Mouse (Mus musculus) heart, adult 2 months (tissue): Measurements from ENCODE around the gene Rae1. TPM values are rescaled to one million over a fixed set of nuclear protein-coding genes. Genes with fewer than 3 reads are reported as not detected.

ENCODE experiments used
- DNase-seq, 2 experiments: peaks; one replicate each; pipeline ENCODE4 v3.0.0; 2021
- H3K27ac ChIP-seq: fragments of 200-600 bp; 2 replicates; pipeline ENCODE4 v1.8.1; 2022
- H3K27me3 ChIP-seq: fragments of 200-500 bp; 2 replicates; pipeline ENCODE4 v1.6.1; 2012; ENCODE audit warnings: mild to moderate bottlenecking, low read length, inconsistent platforms, mixed read lengths; ENCODE audit not compliant: control insufficient read depth, insufficient read depth
- H3K36me3 ChIP-seq: fragments of 200-500 bp; 2 replicates; pipeline ENCODE4 v1.6.1; 2012; ENCODE audit warnings: low read length, inconsistent platforms; ENCODE audit not compliant: control insufficient read depth, insufficient read depth
- H3K4me1 ChIP-seq: fragments of 200-500 bp; 2 replicates; pipeline ENCODE4 v1.6.1; 2011; ENCODE audit warnings: low read length; ENCODE audit not compliant: control insufficient read depth, insufficient read depth
- H3K4me3 ChIP-seq: fragments of 200-600 bp; 2 replicates; pipeline ENCODE4 v1.8.1; 2022
- H3K79me2 ChIP-seq: fragments of 200-500 bp; replicated peaks from 2 replicates; pipeline ENCODE4 v1.6.1; 2012; ENCODE audit warnings: mild to moderate bottlenecking, inconsistent platforms, low read length, moderate library complexity, mixed read lengths; ENCODE audit not compliant: control insufficient read depth, insufficient read depth
- H3K9ac ChIP-seq: fragments of 200-500 bp; 2 replicates; pipeline ENCODE4 v1.6.1; 2012; ENCODE audit warnings: low read depth, mild to moderate bottlenecking, control low read depth, inconsistent platforms, low read length, mixed read lengths
- CTCF ChIP-seq: fragments of 200-600 bp; IDR thresholded peaks from 2 replicates; pipeline ENCODE4 v1.8.1; 2022; ENCODE audit warnings: antibody characterized with exemption, mild to moderate bottlenecking, moderate library complexity
- EP300 ChIP-seq: fragments of 200-500 bp; IDR thresholded peaks from 2 replicates; pipeline ENCODE4 v1.6.1; 2011; ENCODE audit warnings: low read depth, low read length, control low read depth; ENCODE audit not compliant: insufficient read depth
- POLR2A ChIP-seq: fragments of 200-500 bp; IDR thresholded peaks from 2 replicates; pipeline ENCODE4 v1.6.1; 2011; ENCODE audit warnings: mild to moderate bottlenecking, low read depth, low read length, control low read depth; ENCODE audit not compliant: insufficient read depth
- WGBS: fragments of 180-500 bp; shearing (Covaris S2); methylation state at CpG from one replicate; pipeline ENCODE4 v1.1.7; 2018; 5-methylcytosine and 5-hydroxymethylcytosine counted together
- intact Hi-C: fragments of 180-260 bp; cut with DNase I; formaldehyde crosslinking; loops from one replicate; pipeline ENCODE4 v1.15.1; 2025
- polyA plus RNA-seq: library from polyadenylated mRNA; depleted of rRNA; stranded (reverse); fragments of >200 nt; gene quantifications from 2 replicates; pipeline ENCODE4 v1.2.3, GENCODE M21; 2012
- total RNA-seq, 2 experiments: library from RNA; stranded (reverse); gene quantifications; 2 replicates each; pipeline ENCODE4 v1.2.3; 2021

The Rae1 gene
- total and polyA plus RNA-seq, 3 experiments, result 22.8 to 27.8 (median 23.0) TPM

DNA sequence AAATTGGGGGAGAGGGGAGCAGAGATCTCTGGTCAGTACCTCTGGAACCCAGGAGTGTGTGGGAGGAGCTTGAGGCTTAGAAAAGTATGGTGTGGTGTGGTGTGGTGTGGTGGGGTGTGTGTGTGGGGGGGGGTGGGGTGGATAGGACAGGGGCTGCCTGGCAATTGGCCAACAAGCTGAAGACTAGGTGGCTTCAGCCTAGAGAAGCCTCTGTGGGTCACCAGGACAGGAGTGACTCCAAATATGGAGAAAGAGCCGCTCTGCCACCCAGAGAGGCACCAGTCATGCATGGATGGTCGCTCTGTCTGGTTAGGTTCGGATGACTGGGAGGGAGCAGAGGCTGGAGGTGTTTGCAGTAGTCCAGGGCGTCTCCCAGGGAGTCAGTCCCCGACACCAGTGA, 47.6 kb downstream of the Rae1 start:
- TF ChIP-seq CTCF (no peak), POLR2A (no peak), EP300 (no peak)
- intact Hi-C loops, result no loop called here
- Histone ChIP-seq H3K27me3 (no peaks in the 10 kb centered on the region), H3K4me1 (peaks cover 14% of the 10 kb centered on the region), H3K36me3 (no peaks in the 10 kb centered on the region), H3K27ac (no peak overlapping the region), H3K4me3 (no peak overlapping the region), H3K9ac (no peak overlapping the region), H3K79me2 (no peaks in the 10 kb centered on the region)
- 84% methylated on average over 5 of the region's 5 CpGs for WGBS
- no peak for DNase-seq

DNA sequence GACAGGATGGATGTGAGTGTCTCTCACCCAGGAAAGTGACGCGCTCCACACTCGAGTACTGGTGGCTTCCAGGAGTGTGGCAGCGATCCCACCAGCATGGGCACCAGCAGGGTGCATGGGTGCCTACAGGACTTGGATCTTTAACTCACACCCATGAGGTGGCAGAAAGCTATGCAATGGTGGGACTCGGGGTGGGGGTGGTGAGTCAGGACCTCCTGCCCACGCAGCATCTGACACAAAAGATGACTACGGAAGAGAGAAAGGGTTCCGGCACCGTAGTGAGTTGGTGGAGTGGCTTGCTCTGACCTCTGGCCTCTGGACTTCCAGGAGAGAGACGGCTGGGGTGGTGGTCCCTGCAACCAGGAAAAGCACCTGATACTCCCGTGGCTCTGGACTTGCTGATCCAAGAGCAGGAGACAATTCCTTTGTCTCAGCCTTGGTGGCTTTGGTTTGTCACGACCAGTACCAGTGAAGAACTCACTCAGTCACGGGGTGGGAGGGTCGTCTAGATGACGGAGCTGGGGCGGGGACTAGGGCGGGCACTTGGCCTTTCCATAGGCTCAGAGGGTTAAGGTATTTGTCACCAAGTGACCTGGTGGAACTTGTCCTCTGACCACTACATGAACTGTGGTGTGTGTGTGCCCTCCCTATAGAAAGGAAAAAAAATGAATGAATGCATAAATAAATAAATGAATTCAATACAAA, 48.3 kb downstream of the Rae1 start:
- no peak overlapping the region for H3K4me3 ChIP-seq
- peaks cover 14% of the 10 kb centered on the region for H3K4me1 ChIP-seq
- TF ChIP-seq POLR2A, result no peak
- no peak for TF ChIP-seq EP300
- H3K27me3 ChIP-seq, result no peaks in the 10 kb centered on the region
- intact Hi-C loops, result no loop called here
- no peaks in the 10 kb centered on the region for H3K79me2 ChIP-seq
- WGBS, result 62% methylated on average over 17 of the region's 17 CpGs
- no peaks in the 10 kb centered on the region for H3K36me3 ChIP-seq
- no peak overlapping the region for H3K9ac ChIP-seq
- no peak for DNase-seq
- H3K27ac ChIP-seq, result no peak overlapping the region

- Histone ChIP-seq H3K4me1 (peaks cover 14% of the 10 kb centered on the region), H3K27ac (no peak overlapping the region), H3K9ac (no peak overlapping the region), H3K27me3 (no peaks in the 10 kb centered on the region), H3K79me2 (no peaks in the 10 kb centered on the region), H3K4me3 (no peak overlapping the region), H3K36me3 (no peaks in the 10 kb centered on the region)
- no peak for TF ChIP-seq POLR2A
- no peak for TF ChIP-seq CTCF
- no peak for TF ChIP-seq EP300
- no peak for DNase-seq
- intact Hi-C loops, result no loop called here
- WGBS, result 82% methylated on average over 3 of the region's 3 CpGs
Measured at GRCm38 (mm10) chr2:173049231-173049630, 49.3 kb downstream of the Rae1 start.

GRCm38 (mm10) chr2:173049817-173050216, 49.9 kb downstream of the Rae1 start:
- intact Hi-C loops, result no loop called here
- H3K36me3 ChIP-seq, result no peaks in the 10 kb centered on the region

DNA sequence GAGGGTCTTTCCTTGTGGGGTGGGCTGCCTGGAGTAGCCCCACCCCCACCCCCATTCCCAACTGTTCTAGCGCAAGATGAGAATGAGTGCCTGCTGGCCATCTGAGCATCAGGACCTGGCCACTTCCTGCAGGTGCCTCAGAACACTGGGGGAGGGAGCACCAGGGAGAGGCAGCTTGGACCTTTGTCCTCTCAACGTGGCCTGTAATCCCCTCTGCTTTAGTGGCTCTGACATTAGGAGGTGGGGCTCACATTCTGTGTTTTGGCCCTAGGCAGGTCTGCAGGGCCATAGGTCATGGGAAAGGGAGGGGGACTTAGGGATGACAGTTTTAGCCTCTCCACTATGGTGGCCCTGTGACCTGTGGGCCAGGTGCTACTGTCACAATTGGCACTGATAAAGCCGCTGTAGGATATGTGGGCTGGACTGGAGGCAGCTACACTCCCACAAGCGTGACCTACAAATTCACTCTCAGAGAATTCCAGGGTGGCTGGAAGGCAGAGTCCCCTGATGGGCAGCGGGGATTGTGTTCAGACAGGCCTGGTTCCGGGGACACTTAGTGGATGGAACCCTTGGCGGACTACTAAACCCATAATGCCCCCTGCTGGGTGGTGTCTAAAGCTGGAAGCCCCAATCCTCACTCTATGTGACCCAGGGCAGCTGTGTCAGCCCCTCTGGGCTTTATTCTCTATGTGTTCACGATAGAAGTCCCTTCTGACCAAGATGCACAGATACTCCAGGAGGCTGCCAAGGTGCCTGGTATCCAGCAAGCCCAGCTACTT, 50.9 kb downstream of the Rae1 start:
- H3K4me3 ChIP-seq, result no peak overlapping the region
- peaks cover 7% of the 10 kb centered on the region for H3K4me1 ChIP-seq
- DNase-seq, result peak in 1 of 2 experiments; percentile 5
- intact Hi-C loops, result no loop called here
- H3K36me3 ChIP-seq, result no peaks in the 10 kb centered on the region
- TF ChIP-seq EP300 (no peak), POLR2A (no peak), CTCF (peak; percentile 8; the same call in 1 of the 2 replicates)
- no peaks in the 10 kb centered on the region for H3K79me2 ChIP-seq
- no peaks in the 10 kb centered on the region for H3K27me3 ChIP-seq
- WGBS, result 52% methylated on average over 8 of the region's 8 CpGs
- no peak overlapping the region for H3K9ac ChIP-seq
- no peak overlapping the region for H3K27ac ChIP-seq

More at GRCm38 (mm10) chr2:173049817-173050216, 49.9 kb downstream of the Rae1 start:
- Histone ChIP-seq H3K79me2 (no peaks in the 10 kb centered on the region), H3K27ac (no peak overlapping the region), H3K4me1 (peaks cover 12% of the 10 kb centered on the region), H3K9ac (peak overlapping the region; percentile 17; the same call in 1 of the 2 replicates), H3K27me3 (no peaks in the 10 kb centered on the region), H3K4me3 (no peak overlapping the region)
- 54% methylated on average over 6 of the region's 6 CpGs for WGBS
- no peak for TF ChIP-seq EP300
- peak; percentile 23 for TF ChIP-seq CTCF
- DNase-seq, result peak in 1 of 2 experiments; percentile 27

GRCm38 (mm10) chr2:173052881-173053280, 53.0 kb downstream of the Rae1 start:
- Histone ChIP-seq H3K36me3 (no peaks in the 10 kb centered on the region), H3K79me2 (no peaks in the 10 kb centered on the region), H3K27ac (peak overlapping the region; percentile 43; the same call in 1 of the 2 replicates), H3K4me1 (no peaks in the 10 kb centered on the region; the same call in 1 of the 2 replicates), H3K4me3 (no peak overlapping the region), H3K27me3 (no peaks in the 10 kb centered on the region), H3K9ac (no peak overlapping the region)
- 73% methylated on average over 8 of the region's 8 CpGs for WGBS
- intact Hi-C loops, result no loop called here
- DNase-seq, result peak in 1 of 2 experiments; percentile 56
- no peak for TF ChIP-seq CTCF
- TF ChIP-seq POLR2A, result no peak
